Mouse (Mus musculus): ENCODE results near the gene Efhd2.

The Efhd2 gene

GRCm38 (mm10) chr4:141879875-141880274 is 5.2 kb upstream of the Efhd2 start:
- no peak for DNase-seq

- no peak for DNase-seq
These were observed 4.4 kb upstream of the Efhd2 start for GRCm38 (mm10) chr4:141879074-141879473.

GRCm38 (mm10) chr4:141878621-141879020 is 3.9 kb upstream of the Efhd2 start:
- DNase-seq, result no peak

GRCm38 (mm10) chr4:141875481-141876108 is 875 bp upstream of the Efhd2 start:
- DNase-seq, result no peak

GRCm38 (mm10) chr4:141874111-141874600 is 564 bp downstream of the Efhd2 start:
- DNase-seq, result no peak

- DNase-seq, result peak in 1 of 2 experiments; percentile 36
These were observed 1.7 kb downstream of the Efhd2 start for GRCm38 (mm10) chr4:141872977-141873376.

DNA sequence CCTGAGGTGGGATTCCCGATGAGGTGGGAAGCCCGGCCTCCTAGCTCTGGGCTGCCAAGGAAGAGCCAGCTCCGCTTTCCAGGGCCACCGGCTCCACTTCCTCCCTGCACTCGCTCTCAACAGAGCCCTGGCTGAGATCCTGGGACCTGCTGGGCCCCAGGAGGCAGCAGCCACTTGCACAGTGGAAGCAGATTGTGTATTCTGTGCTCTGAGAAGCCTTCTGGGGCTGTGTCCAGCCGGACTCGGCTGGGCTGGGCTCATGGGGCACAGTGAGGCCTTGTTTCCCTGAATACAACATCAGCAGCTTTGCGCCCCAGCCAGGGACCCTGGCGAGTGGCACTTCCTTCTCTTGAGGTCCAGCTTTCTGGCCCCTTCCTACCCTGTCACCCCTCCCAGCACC is 2.8 kb downstream of the Efhd2 start:
- no peak for DNase-seq

DNA sequence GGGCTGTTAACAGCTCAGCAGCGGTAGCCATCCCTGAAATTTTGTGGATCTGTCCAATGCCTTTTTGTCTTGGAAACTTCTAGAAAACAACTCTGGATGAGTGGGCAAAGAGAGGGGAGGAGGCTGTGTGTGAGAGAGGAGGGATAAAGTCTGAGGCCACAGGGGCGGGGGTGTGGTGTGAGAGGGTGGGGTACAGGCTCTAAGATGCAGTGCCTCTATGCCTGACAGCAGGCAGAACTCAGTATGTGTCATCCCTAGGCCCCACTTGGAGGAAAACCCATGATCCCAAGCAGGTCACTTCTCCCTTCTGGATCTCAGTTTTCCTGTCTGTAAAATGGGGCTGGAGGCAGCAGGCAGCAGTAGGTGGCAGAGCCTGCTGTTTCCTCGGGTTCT is 3.4 kb downstream of the Efhd2 start:
- no peak for DNase-seq

DNA sequence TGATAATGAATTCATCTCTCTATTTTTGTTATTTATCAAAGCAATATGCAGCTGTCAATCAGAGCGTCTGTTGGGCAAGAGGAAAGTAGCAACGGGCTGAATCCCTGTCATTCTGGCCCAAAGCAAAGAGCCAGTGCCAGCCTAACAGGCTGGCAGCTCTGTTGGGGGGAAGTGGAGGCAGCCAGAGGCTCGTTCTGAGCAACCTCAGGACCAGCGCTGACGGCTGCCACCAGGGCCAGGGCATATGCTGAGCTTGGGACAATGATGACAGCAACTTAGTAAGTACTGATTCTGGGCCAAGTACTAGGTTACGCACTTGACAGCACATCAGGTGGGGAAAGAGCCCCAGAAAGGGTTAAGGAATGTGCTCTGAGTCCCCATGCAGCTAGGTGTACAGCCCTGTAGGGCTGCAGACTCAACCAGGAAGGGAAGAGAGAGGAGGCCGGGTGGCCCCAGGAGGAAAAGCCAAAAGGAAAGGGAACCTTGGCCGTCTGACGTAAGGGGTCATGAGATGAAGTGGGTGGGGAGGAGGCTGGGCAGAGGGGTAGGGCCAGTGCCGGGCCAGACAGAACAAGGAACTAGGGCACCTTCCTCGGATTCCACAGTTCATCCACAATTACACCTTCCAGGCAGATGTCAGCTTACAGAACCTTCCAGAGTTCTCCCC is 3.9 kb downstream of the Efhd2 start:
- peak in 1 of 2 experiments; percentile 57 for DNase-seq

DNA sequence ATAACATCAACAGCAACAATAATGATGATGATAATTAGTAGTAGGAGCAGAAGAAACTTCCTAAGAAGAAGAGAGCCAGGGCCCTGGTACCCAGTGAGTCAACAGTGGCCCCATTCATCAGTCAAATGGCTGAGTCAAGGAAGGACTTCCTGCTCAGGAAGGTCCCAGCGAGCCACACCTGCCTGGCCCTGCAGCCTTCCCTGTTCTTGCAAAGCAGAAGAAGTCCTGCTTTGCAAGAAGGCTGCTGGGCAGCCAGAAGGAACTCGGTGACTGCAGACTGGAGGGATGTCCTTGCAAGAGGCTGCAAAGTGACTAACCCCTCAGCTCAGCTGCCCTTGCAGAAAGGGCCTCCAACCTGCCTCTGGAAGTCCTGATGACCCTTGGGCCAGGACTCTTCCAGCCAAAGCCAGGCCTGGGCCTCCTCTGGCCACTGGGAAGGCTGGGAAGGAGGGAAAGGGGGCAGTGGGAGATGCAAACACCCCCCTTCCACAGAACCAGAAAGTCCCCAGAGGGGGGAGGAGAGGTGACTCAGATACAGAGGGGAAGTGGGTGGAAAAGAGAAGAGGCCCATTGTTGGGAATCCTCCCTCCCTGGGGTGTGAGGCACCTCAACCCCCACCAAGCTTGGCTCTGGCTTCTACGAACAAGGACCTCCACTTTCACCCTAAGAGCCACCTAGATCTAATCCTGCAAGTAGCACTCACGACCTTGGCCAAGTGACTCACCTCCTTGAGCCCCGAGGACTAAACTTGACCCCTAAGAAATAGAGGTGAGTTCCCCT is 5.1 kb downstream of the Efhd2 start:
- no peak for DNase-seq

DNA sequence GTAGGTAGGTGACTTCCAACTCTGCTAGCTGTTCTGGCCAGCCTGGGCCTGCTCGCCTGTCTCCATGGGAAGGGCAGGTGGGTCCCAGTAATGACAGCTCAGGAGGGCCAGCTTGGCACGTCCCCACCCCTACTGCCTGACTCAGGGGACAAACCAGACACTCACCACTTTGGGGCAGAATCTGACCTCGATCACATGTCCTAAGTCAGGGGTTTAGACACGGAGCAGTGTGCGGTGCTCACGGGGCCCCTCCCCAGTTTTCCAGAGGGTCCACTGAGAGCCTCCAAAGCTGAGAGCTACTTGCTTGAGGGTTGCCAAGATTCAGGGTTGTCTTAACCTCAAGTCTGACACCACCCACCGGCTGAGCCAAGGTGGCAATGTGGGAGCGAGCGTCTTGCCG is 6.7 kb downstream of the Efhd2 start:
- no peak for DNase-seq

- DNase-seq, result peak; percentile 72 to 73
These were observed 7.2 kb downstream of the Efhd2 start for GRCm38 (mm10) chr4:141867498-141867897.

GRCm38 (mm10) chr4:141866933-141867490 is 7.7 kb downstream of the Efhd2 start:
- peak; percentile 60 to 74 for DNase-seq

- DNase-seq, result no peak
These were observed 9.1 kb downstream of the Efhd2 start for GRCm38 (mm10) chr4:141865600-141865999.

- DNase-seq, result no peak
These were observed 9.7 kb downstream of the Efhd2 start for GRCm38 (mm10) chr4:141865006-141865405.

DNA sequence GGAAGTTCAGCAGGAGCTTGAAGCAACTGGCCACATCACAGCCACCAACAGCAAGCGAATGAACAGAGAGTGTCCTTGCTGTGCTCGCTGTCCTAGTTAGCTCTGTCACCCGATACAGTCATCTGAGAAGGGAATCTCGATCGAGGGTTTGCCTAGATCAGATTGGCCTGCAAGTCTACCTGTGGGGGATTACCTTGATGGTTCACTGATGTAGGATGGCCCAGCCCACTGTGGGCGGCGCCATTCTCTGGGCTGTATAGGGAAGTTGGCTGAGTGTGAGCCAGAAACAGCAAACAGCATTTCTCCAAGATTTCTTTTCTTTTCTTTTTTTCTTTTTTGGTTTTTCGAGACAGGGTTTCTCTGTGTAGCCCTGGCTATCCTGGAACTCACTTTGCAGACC is 10.2 kb downstream of the Efhd2 start:
- DNase-seq, result no peak

DNA sequence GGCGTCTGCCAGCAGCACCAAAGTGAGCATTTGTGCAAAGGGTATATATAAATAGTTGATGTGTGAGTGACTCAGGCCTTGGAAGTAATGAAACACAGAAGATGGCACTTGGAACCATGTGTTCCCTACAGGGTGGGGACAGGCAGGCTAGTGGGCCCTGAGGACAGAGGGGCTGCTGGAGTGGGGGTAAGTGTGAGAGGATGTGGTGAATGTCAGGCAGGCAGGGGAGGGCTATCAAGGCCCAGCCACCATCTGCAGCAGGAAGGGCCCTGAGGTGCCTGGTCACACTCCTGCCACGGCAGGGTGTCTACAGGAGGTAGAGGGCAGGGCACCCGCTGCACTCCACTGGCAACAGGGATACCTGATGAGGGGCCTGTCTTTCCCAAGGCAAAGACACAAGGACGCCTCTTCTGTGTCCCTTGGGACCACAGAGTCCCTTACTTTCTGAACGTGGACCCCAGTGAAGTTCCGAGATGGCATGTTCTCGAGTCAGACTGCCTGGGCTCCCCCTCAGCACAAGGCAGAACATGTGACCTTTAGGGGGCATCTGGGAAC is 10.9 kb downstream of the Efhd2 start:
- DNase-seq, result no peak

DNA sequence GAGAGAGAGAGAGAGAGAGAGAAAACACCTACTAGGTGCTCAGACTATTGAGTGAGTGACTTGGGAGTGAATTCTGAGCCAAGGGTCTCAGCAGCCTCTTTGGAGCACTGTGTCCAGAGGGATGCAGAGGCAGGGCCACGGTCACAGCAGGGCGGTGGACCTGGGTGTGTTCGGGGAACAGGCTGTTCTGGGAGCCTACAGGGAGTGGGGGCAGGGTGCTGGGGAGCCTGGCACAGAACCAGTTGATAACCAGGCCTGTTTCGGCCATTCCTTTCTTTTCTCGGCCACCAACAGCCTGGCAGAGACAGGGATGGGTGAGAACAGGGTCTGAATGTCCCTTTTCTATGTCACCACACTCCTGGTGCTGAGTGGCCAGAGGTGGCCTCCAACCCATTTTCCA is 11.9 kb downstream of the Efhd2 start:
- no peak for DNase-seq

DNA sequence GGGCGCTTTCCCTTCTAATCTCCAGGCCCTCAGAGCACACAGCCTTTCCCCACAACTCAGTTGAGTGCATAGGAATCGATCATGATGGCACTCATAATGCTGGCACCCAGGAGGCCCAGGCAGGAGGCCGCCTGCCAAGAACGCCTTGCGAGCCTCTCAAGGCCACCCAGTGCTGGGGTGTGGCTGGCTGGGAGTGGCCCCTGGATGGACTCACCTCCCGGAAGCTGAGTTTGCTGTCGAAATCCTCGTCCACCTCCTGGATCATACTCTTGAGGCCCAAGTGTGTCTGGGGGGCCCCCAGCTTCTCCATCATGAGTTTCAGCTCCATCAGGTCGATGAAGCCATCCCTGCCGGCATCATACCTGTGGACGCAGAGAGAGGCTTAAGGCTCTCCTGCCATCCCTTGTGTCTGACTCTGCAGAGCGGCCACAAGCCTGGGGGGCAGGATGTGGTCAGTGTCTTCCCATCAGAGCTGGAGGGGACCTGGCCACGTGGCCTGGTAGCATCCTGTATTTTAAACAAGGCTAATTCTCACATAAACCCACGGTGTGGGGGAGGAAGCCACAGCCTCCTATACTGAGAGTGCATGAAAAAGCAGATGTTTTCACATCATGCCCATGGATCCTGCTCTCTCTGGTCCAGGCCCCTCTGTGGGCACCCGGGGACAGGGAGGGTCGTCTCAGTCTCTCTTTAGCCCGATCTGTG is 13.0 kb downstream of the Efhd2 start:
- DNase-seq, result no peak

DNA sequence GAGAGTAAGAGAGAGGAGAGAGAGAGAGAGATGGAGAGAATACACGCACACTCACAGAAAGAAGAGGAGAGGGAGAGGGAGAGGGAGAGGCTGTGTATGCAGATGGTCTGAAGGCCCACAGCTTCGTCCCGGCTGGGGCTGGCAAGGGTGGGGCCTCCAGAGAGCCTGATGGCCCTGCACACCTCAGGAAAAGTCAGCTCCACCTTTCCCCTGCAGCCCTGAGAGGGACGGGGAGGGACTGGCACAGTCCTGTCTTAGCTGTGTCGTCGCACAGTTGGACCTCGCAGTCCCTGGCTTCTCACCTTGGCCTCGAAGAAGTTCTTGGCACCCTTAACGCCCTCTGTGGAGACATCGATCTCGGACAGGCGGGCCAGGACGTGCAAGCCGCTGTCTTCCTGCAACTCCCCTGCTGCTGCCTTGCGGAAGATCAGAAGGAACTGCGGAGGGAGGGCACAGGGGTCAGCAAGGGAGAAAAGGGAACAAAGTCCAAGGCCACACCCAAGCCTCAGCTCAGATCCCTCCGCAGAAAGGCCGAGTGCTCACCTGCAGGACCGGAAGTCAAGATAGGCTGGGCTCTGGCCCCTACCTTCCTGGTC is 14.4 kb downstream of the Efhd2 start:
- DNase-seq, result no peak

DNA sequence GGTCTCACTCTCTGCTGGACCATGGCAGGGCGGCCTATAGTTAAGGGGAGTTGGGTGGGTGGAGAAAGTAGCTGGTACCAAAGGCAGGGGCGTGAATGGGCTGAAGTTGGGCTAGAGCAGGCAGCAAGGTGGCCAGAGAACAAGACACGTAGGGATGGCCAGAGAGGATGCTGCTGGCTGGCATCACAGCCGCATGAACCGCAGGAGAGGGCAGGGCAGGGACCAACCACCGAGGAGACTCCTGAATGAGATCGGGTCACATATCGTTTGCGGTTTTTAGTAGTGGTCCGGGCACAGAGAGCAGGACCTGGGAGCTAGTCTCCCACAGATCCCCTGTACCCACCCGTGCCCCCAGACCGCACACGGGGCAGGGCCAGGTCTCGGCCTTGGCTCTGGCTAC is 15.4 kb downstream of the Efhd2 start:
- DNase-seq, result no peak

DNA sequence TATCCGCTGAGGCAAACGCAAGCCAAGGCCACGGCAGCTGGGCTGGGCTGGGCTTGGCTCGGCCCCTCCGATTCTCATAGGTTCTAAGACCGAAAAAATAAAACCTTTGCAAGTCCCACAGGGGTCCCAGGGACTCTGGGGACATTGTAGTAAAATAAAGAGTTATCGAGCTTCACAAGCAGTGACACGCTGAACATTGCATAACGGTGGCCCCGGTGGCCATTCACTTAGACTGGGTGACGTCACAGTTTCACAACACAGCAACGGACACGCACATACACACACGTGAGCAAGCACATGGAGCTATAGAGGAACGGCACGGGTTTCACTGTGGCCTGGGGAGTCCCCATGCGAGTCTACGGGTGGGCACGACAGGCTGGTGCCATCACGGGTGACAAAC is 16.2 kb downstream of the Efhd2 start:
- peak; percentile 60 to 74 for DNase-seq

All from kidney, postnatal 4 days (tissue).